ENCODE assay signal across 17 mouse cellular contexts in genomic region chr16:95387008-95387407, GRCm38 (mm10).
"Had no signal": no experiment of that assay in that cellular context is flagged by ENCODE, and none has a peak within 500 bp of the region (broad histone marks: within the 10 kb centered on the region; RNA-seq: fewer than 3 reads in every experiment).

No protein-coding gene starts in this region.

- H3K9me3 ChIP-seq: liver, embryonic 15.5 days; lung, embryonic 15.5 days; midbrain, embryonic 13.5 days; midbrain, embryonic 15.5 days; neural tube, embryonic 12.5 days; stomach, embryonic 15.5 days had no signal

- H3K36me3 ChIP-seq: liver, embryonic 15.5 days; midbrain, embryonic 13.5 days; midbrain, embryonic 15.5 days; neural tube, embryonic 12.5 days; stomach, embryonic 15.5 days had no signal

- DNase-seq: liver, postnatal 0 days; lung, adult 2 months; lung, postnatal 14 days; lung, postnatal 36 days; right cerebral cortex, postnatal 14 days; thymus, postnatal 14 days; thymus, postnatal 36 days had no signal

- H3K9ac ChIP-seq: liver, embryonic 15.5 days; liver, postnatal 0 days; lung, embryonic 15.5 days; midbrain, embryonic 13.5 days; midbrain, embryonic 15.5 days; neural tube, embryonic 12.5 days; stomach, embryonic 15.5 days had no signal

- H3K27me3 ChIP-seq: liver, embryonic 15.5 days; lung, embryonic 15.5 days; midbrain, embryonic 13.5 days; midbrain, embryonic 15.5 days; neural tube, embryonic 12.5 days; stomach, embryonic 15.5 days had no signal

- H3K4me1 ChIP-seq: liver, embryonic 15.5 days; lung, embryonic 15.5 days; midbrain, embryonic 13.5 days; midbrain, embryonic 15.5 days; neural tube, embryonic 12.5 days; stomach, embryonic 15.5 days had no signal

- H3K4me3 ChIP-seq: liver, embryonic 15.5 days; lung, embryonic 15.5 days; megakaryocyte, embryonic 14.5 days; midbrain, embryonic 13.5 days; midbrain, embryonic 15.5 days; neural tube, embryonic 12.5 days; stomach, embryonic 15.5 days had no signal

- H3K27ac ChIP-seq: liver, embryonic 15.5 days; lung, embryonic 15.5 days; macrophage; midbrain, embryonic 13.5 days; midbrain, embryonic 15.5 days; neural tube, embryonic 12.5 days; stomach, embryonic 15.5 days; stomach, postnatal 0 days had no signal

- ATAC-seq: liver, postnatal 0 days; lung, postnatal 0 days; midbrain, embryonic 13.5 days; midbrain, embryonic 15.5 days had no signal

- H3K4me2 ChIP-seq: liver, embryonic 15.5 days; lung, embryonic 15.5 days; midbrain, embryonic 13.5 days; midbrain, embryonic 15.5 days; neural tube, embryonic 12.5 days; stomach, embryonic 15.5 days had no signal
